Mouse (Mus musculus): Measurements from ENCODE around the gene Acvr2b. TPM values are rescaled to one million over a fixed set of nuclear protein-coding genes. Genes with fewer than 3 reads are reported as not detected.
A peak's percentile ranks its signal among the peaks of the same experiment; 100 is the strongest.

The Acvr2b gene
- total and polyA plus RNA-seq, 2 experiments from 2014 or later = 6.6 TPM

- peak overlapping the region; percentile 70 for H3K27ac ChIP-seq (ENCODE audit: low read depth)
- no peaks in the 10 kb centered on the region for H3K27me3 ChIP-seq (ENCODE audit: control insufficient read depth, insufficient read depth, low read length)
- ATAC-seq (ENCODE audit: insufficient read depth, low read depth) (peak; percentile 96), DNase-seq (ENCODE audit: low spot score) (peak; percentile 93)
- H3K4me1 ChIP-seq (ENCODE audit: control insufficient read depth, insufficient read depth) = peaks cover 24% of the 10 kb centered on the region
- TF ChIP-seq CTCF (IDR thresholded peaks at IDR 0.05; ENCODE audit: low read depth) (no peak), EP300 (IDR thresholded peaks at IDR 0.05; ENCODE audit: low read depth) (peak; percentile 79; the same call in 1 of the 2 replicates)
- H3K9ac ChIP-seq (replicated peaks; ENCODE audit: low read depth, low read length) = no peak overlapping the region
- H3K4me3 ChIP-seq (ENCODE audit: low read depth, low read length) = no peak overlapping the region
- 14% methylated on average over 7 of the region's 7 CpGs for WGBS
- no peak overlapping the region for H3K4me2 ChIP-seq (ENCODE audit: low read depth, low read length)
- H3K36me3 ChIP-seq (replicated peaks; ENCODE audit: control insufficient read depth, insufficient read depth, low read length) = peaks cover 9% of the 10 kb centered on the region; the same call in 1 of the 2 replicates
- no peaks in the 10 kb centered on the region for H3K9me3 ChIP-seq (replicated peaks; ENCODE audit: control insufficient read depth, low read length)
Measured at GRCm38 (mm10) chr9:119425217-119425975, 23.5 kb downstream of the Acvr2b start.

- Histone ChIP-seq H3K36me3 (replicated peaks; ENCODE audit: control insufficient read depth, insufficient read depth, low read length) (peaks cover 9% of the 10 kb centered on the region; the same call in 1 of the 2 replicates), H3K27ac (ENCODE audit: low read depth) (peak overlapping the region; percentile 70), H3K27me3 (ENCODE audit: control insufficient read depth, insufficient read depth, low read length) (no peaks in the 10 kb centered on the region), H3K4me3 (ENCODE audit: low read depth, low read length) (no peak overlapping the region), H3K4me2 (ENCODE audit: low read depth, low read length) (no peak overlapping the region), H3K9ac (replicated peaks; ENCODE audit: low read depth, low read length) (no peak overlapping the region), H3K4me1 (ENCODE audit: control insufficient read depth, insufficient read depth) (peaks cover 24% of the 10 kb centered on the region), H3K9me3 (replicated peaks; ENCODE audit: control insufficient read depth, low read length) (no peaks in the 10 kb centered on the region)
- 68% methylated on average over 13 of the region's 13 CpGs for WGBS
- TF ChIP-seq EP300 (IDR thresholded peaks at IDR 0.05; ENCODE audit: low read depth) (no peak), CTCF (IDR thresholded peaks at IDR 0.05; ENCODE audit: low read depth) (no peak)
- ATAC-seq (ENCODE audit: insufficient read depth, low read depth) (no peak), DNase-seq (ENCODE audit: low spot score) (no peak)
Measured at GRCm38 (mm10) chr9:119425976-119426415, 24.1 kb downstream of the Acvr2b start.

DNA sequence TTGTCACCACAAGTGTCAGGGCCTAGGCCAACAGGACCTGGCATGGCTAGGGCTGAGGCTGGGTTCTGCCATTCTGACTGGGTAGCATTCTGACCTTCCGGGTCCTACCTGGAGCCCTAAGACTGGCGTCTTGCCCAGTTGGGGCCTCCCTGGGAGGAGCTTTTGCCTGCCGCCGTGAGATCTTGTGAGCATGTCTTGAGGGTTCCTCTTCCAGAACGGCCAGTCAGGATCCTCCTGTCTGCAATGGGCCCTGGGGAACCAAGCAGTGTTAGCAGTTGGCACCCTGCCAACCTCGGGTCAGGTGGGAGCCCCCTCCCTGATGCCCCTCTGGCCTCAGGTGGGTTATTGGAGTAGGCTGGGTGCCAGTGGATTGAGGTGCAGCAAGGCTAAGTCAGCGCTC is 24.6 kb downstream of the Acvr2b start:
- no peak for ATAC-seq (ENCODE audit: insufficient read depth, low read depth)
- H3K36me3 ChIP-seq (replicated peaks; ENCODE audit: control insufficient read depth, insufficient read depth, low read length) = peaks cover 9% of the 10 kb centered on the region; the same call in 1 of the 2 replicates
- peaks cover 24% of the 10 kb centered on the region for H3K4me1 ChIP-seq (ENCODE audit: control insufficient read depth, insufficient read depth)
- no peak overlapping the region for H3K9ac ChIP-seq (replicated peaks; ENCODE audit: low read depth, low read length)
- H3K9me3 ChIP-seq (replicated peaks; ENCODE audit: control insufficient read depth, low read length) = no peaks in the 10 kb centered on the region
- no peak overlapping the region for H3K4me3 ChIP-seq (ENCODE audit: low read depth, low read length)
- TF ChIP-seq CTCF (IDR thresholded peaks at IDR 0.05; ENCODE audit: low read depth) (no peak), EP300 (IDR thresholded peaks at IDR 0.05; ENCODE audit: low read depth) (no peak)
- 45% methylated on average over 7 of the region's 7 CpGs for WGBS
- H3K27me3 ChIP-seq (ENCODE audit: control insufficient read depth, insufficient read depth, low read length) = no peaks in the 10 kb centered on the region
- 0 out of 2 replicates have a peak overlapping the region, but pooled peaks have one; percentile 0 for H3K27ac ChIP-seq (ENCODE audit: low read depth)
- H3K4me2 ChIP-seq (ENCODE audit: low read depth, low read length) = no peak overlapping the region
- DNase-seq (ENCODE audit: low spot score) = no peak

- Histone ChIP-seq H3K9ac (replicated peaks; ENCODE audit: low read depth, low read length) (no peak overlapping the region), H3K4me3 (ENCODE audit: low read depth, low read length) (no peak overlapping the region), H3K4me1 (ENCODE audit: control insufficient read depth, insufficient read depth) (peaks cover 14% of the 10 kb centered on the region), H3K4me2 (ENCODE audit: low read depth, low read length) (no peak overlapping the region), H3K27ac (ENCODE audit: low read depth) (no peak overlapping the region), H3K9me3 (replicated peaks; ENCODE audit: control insufficient read depth, low read length) (no peaks in the 10 kb centered on the region), H3K36me3 (replicated peaks; ENCODE audit: control insufficient read depth, insufficient read depth, low read length) (peaks cover 34% of the 10 kb centered on the region), H3K27me3 (ENCODE audit: control insufficient read depth, insufficient read depth, low read length) (no peaks in the 10 kb centered on the region)
- DNase-seq (ENCODE audit: low spot score) = peak; percentile 82
- 35% methylated on average over 7 of the region's 7 CpGs for WGBS
- ATAC-seq (ENCODE audit: insufficient read depth, low read depth) = peak; percentile 79
- TF ChIP-seq CTCF (IDR thresholded peaks at IDR 0.05; ENCODE audit: low read depth) (peak; percentile 97), EP300 (IDR thresholded peaks at IDR 0.05; ENCODE audit: low read depth) (no peak)
Measured at GRCm38 (mm10) chr9:119430311-119430710, 28.4 kb downstream of the Acvr2b start.

DNA sequence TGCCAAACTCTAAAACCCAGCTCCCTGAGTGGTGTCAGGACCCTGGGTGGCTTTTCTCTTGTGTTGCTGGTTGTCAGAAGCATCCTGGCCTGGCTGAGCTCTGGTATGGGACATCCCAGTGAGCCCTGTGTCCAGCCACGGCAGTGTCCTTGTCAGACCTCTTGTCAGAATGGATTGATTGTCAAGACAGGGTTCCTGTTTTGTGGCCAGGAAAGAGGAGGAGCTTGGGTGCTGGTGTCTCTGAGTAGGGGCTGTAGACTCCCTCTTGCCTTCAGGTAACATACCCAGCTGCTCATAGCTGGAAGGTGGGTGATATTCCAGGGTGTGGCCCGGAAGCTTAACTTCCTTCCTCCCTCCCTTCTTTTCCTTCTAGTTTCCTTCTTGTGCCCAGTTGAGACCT is 33.9 kb downstream of the Acvr2b start:
- no peak overlapping the region for H3K9ac ChIP-seq (replicated peaks; ENCODE audit: low read depth, low read length)
- peaks cover 31% of the 10 kb centered on the region for H3K36me3 ChIP-seq (replicated peaks; ENCODE audit: control insufficient read depth, insufficient read depth, low read length)
- DNase-seq (ENCODE audit: low spot score) (no peak), ATAC-seq (ENCODE audit: insufficient read depth, low read depth) (no peak)
- no peaks in the 10 kb centered on the region for H3K9me3 ChIP-seq (replicated peaks; ENCODE audit: control insufficient read depth, low read length)
- TF ChIP-seq EP300 (IDR thresholded peaks at IDR 0.05; ENCODE audit: low read depth) = no peak
- no peak for TF ChIP-seq CTCF (IDR thresholded peaks at IDR 0.05; ENCODE audit: low read depth)
- H3K4me2 ChIP-seq (ENCODE audit: low read depth, low read length) = no peak overlapping the region
- no peaks in the 10 kb centered on the region for H3K4me1 ChIP-seq (ENCODE audit: control insufficient read depth, insufficient read depth)
- no peaks in the 10 kb centered on the region for H3K27me3 ChIP-seq (ENCODE audit: control insufficient read depth, insufficient read depth, low read length)
- WGBS = 60% methylated on average over 2 of the region's 2 CpGs
- no peak overlapping the region for H3K4me3 ChIP-seq (ENCODE audit: low read depth, low read length)
- H3K27ac ChIP-seq (ENCODE audit: low read depth) = no peak overlapping the region

Measured in heart, postnatal 0 days (tissue).